Mouse (Mus musculus) ES-Bruce4 (cell line): ENCODE data around the gene Avl9.

Experiments used
- CTCF ChIP-seq: IDR thresholded peaks from one replicate; pipeline ENCODE4 v1.8.1; 2011; ENCODE audit warnings: low read depth, low read length
- POLR2A ChIP-seq: IDR thresholded peaks from one replicate; pipeline ENCODE4 v1.8.1; 2011; ENCODE audit warnings: low read length; ENCODE audit not compliant: insufficient read depth

DNA sequence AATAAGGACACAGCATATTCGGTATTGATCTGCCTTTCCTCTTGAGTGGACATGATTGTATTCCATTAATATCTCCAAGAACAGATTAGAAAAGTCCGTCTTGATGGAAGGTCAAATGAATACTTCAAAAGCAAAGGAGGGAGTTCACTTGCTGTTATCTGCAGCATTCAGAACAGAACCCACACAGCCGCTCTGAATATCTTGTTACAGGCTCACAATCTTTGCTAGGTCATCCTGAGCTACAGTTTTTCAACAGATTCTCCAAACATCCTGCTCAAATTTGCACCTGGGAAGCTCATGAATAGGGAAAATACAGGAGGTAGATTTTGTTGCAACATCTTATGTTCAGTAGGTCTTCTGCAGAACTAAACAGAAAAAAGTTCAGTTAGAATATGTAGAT, 74.6 kb downstream of the Avl9 start:
- TF ChIP-seq POLR2A = no peak
- no peak for TF ChIP-seq CTCF
